Comparison of ENCODE assay signal across 1 mouse cellular context in genomic region chr16:38453952-38454351, GRCm38 (mm10).
A peak's percentile ranks its signal among the peaks of the same experiment; 100 is the strongest.
TF ChIP-seq lines count a peak whose summit lies in the region.

No protein-coding gene starts in this region.

TF ChIP-seq in CH12.LX, 34 proteins besides CTCF, POLR2A, EP300 and RAD21 (continued from another document):
- peak; percentile 27; the same call in 1 of the 2 replicates for TF ChIP-seq UBTF (IDR thresholded peaks at IDR 0.05; ENCODE audit: low read depth, low read length)
- TF ChIP-seq ETS1 (conservative IDR thresholded peaks at IDR 0.05; ENCODE audit: low read depth, low read length): peak; percentile 58; the same call in 1 of the 2 replicates
- no peak for TF ChIP-seq USF2 (conservative IDR thresholded peaks at IDR 0.05; ENCODE audit: low read depth, low read length)
- peak; percentile 50; the same call in 1 of the 2 replicates for TF ChIP-seq POLR2AphosphoS2 (IDR thresholded peaks at IDR 0.05; ENCODE audit: low read depth, low read length)
- peak; percentile 86 for TF ChIP-seq BHLHE40 (IDR thresholded peaks at IDR 0.05; ENCODE audit: low read depth, low read length)
- TF ChIP-seq CHD2 (IDR thresholded peaks at IDR 0.05; ENCODE audit: low read length): no peak
- peak; percentile 91 for TF ChIP-seq TCF12 (IDR thresholded peaks at IDR 0.05; ENCODE audit: low read depth, low read length)
- TF ChIP-seq HCFC1 (IDR thresholded peaks at IDR 0.05; ENCODE audit: low read depth, low read length): no peak; the same call in 1 of the 2 replicates
- peak; percentile 23 for TF ChIP-seq SMC3 (IDR thresholded peaks at IDR 0.05; ENCODE audit: low read depth, low read length)
- TF ChIP-seq ZMIZ1 (IDR thresholded peaks at IDR 0.05; ENCODE audit: low read depth, low read length): peak; percentile 89; the same call in 1 of the 2 replicates
- TF ChIP-seq MAZ (IDR thresholded peaks at IDR 0.05; ENCODE audit: low read depth, low read length): no peak
- no peak for TF ChIP-seq JUN (IDR thresholded peaks at IDR 0.05; ENCODE audit: insufficient read depth, low read depth, low read length)
- peak; percentile 61; the same call in 1 of the 2 replicates for TF ChIP-seq MYC (IDR thresholded peaks at IDR 0.05; ENCODE audit: low read depth, low read length)
- no peak for TF ChIP-seq ZKSCAN1 (IDR thresholded peaks at IDR 0.05; ENCODE audit: borderline replicate concordance, low read depth, low read length)
- TF ChIP-seq CHD1 (IDR thresholded peaks at IDR 0.05; ENCODE audit: low read depth, low read length): no peak
- TF ChIP-seq JUND (conservative IDR thresholded peaks at IDR 0.05; ENCODE audit: low read depth, low read length): no peak; the same call in 1 of the 2 replicates
- no peak for TF ChIP-seq E2F4 (IDR thresholded peaks at IDR 0.05; ENCODE audit: insufficient replicate concordance, low read depth, low read length)
- peak; percentile 77 for TF ChIP-seq NELFE (IDR thresholded peaks at IDR 0.05; ENCODE audit: low read depth, low read length)
- TF ChIP-seq ZNF384 (IDR thresholded peaks at IDR 0.05; ENCODE audit: low read depth, low read length): no peak
- TF ChIP-seq MAX (IDR thresholded peaks at IDR 0.05; ENCODE audit: low read length): no peak
- TF ChIP-seq IRF4 (IDR thresholded peaks at IDR 0.05; ENCODE audit: low read depth, low read length): peak; percentile 49; the same call in 1 of the 2 replicates
- TF ChIP-seq TBP (conservative IDR thresholded peaks at IDR 0.05; ENCODE audit: low read depth, low read length): peak; percentile 97
